Comparison of ENCODE assay signal across 19 mouse cellular contexts in genomic region chr4:41659556-41659955, GRCm38 (mm10). TPM values are rescaled to one million over a fixed set of nuclear protein-coding genes. Genes with fewer than 3 reads are reported as not detected.
DNase-seq lines count a peak whose midpoint lies in the region; ATAC-seq and TF ChIP-seq lines count a peak whose summit lies in the region.
"Had no signal": no experiment of that assay in that cellular context is flagged by ENCODE, and none has a peak within 500 bp of the region (broad histone marks: within the 10 kb centered on the region; RNA-seq: fewer than 3 reads in every experiment).

No protein-coding gene starts in this region.

- ATAC-seq in forebrain, embryonic 12.5 days (ENCODE audit: low FRiP score): no peak
- no peak for ATAC-seq in forebrain, embryonic 16.5 days
- no peak for ATAC-seq in kidney, embryonic 16.5 days (ENCODE audit: low FRiP score, low TSS enrichment)
- ATAC-seq in limb, embryonic 11.5 days (ENCODE audit: insufficient number of reproducible peaks, low FRiP score, low TSS enrichment, low read depth): peak; percentile 44

- peaks cover 68% of the 10 kb centered on the region for H3K4me1 ChIP-seq in forebrain, embryonic 12.5 days
- H3K4me1 ChIP-seq in forebrain, embryonic 16.5 days (replicated peaks; ENCODE audit: control insufficient read depth, insufficient read depth, low read length): peaks cover 17% of the 10 kb centered on the region
- H3K4me1 ChIP-seq in kidney, embryonic 16.5 days (ENCODE audit: insufficient read depth, low read length): peaks cover 46% of the 10 kb centered on the region
- H3K4me1 ChIP-seq in limb, embryonic 11.5 days (ENCODE audit: control insufficient read depth, insufficient read depth, low read length): peaks cover 73% of the 10 kb centered on the region

- H3K4me3 ChIP-seq in forebrain, embryonic 12.5 days (replicated peaks): no peak overlapping the region
- no peak overlapping the region for H3K4me3 ChIP-seq in forebrain, embryonic 16.5 days (replicated peaks; ENCODE audit: low read length)
- H3K4me3 ChIP-seq in kidney, embryonic 16.5 days (ENCODE audit: low read length): no peak overlapping the region
- H3K4me3 ChIP-seq in limb, embryonic 11.5 days (ENCODE audit: low read depth, low read length): no peak overlapping the region
- H3K4me3 ChIP-seq: heart, embryonic 13.5 days; intestine, embryonic 15.5 days; liver, embryonic 12.5 days had no signal

- TF ChIP-seq POLR2A in brain, embryonic 14.5 days (IDR thresholded peaks at IDR 0.05; ENCODE audit: borderline replicate concordance, extremely low read depth, insufficient read depth, insufficient read length, poor library complexity, severe bottlenecking): no peak

- peaks cover 57% of the 10 kb centered on the region for H3K36me3 ChIP-seq in forebrain, embryonic 12.5 days (replicated peaks)
- peaks cover 4% of the 10 kb centered on the region; the same call in 1 of the 2 replicates for H3K36me3 ChIP-seq in forebrain, embryonic 16.5 days (ENCODE audit: control insufficient read depth, insufficient read depth)
- H3K36me3 ChIP-seq in kidney, embryonic 16.5 days (ENCODE audit: insufficient read depth, low read length): no peaks in the 10 kb centered on the region
- H3K36me3 ChIP-seq in limb, embryonic 11.5 days (ENCODE audit: control insufficient read depth, insufficient read depth, low read length): no peaks in the 10 kb centered on the region
- H3K36me3 ChIP-seq: heart, embryonic 13.5 days; intestine, embryonic 15.5 days; liver, embryonic 12.5 days had no signal

- H3K27ac ChIP-seq in forebrain, embryonic 12.5 days: 0 out of 2 replicates have a peak overlapping the region, but pooled peaks have one; percentile 53
- H3K27ac ChIP-seq in forebrain, embryonic 16.5 days (ENCODE audit: low read length): no peak overlapping the region
- H3K27ac ChIP-seq in kidney, embryonic 16.5 days (ENCODE audit: low read length): peak overlapping the region; percentile 67
- H3K27ac ChIP-seq in limb, embryonic 11.5 days (replicated peaks; ENCODE audit: low read depth, low read length): peak overlapping the region; percentile 77; the same call in 1 of the 2 replicates
- H3K27ac ChIP-seq: heart, embryonic 13.5 days; intestine, embryonic 15.5 days; liver, embryonic 12.5 days; macrophage had no signal

- peaks cover 18% of the 10 kb centered on the region for H3K27me3 ChIP-seq in forebrain, embryonic 12.5 days
- no peaks in the 10 kb centered on the region for H3K27me3 ChIP-seq in forebrain, embryonic 16.5 days (replicated peaks; ENCODE audit: control insufficient read depth, insufficient read depth, low read length)
- H3K27me3 ChIP-seq in kidney, embryonic 16.5 days (ENCODE audit: insufficient read depth, low read length): 0 out of 2 replicates have a peak, but pooled peaks cover 6% of the 10 kb centered on the region
- H3K27me3 ChIP-seq in limb, embryonic 11.5 days (ENCODE audit: control insufficient read depth, insufficient read depth, low read length): peaks cover 29% of the 10 kb centered on the region

- no peak overlapping the region for H3K4me2 ChIP-seq in forebrain, embryonic 12.5 days
- H3K4me2 ChIP-seq in forebrain, embryonic 16.5 days (ENCODE audit: low read length): no peak overlapping the region
- H3K4me2 ChIP-seq in kidney, embryonic 16.5 days (replicated peaks; ENCODE audit: low read depth, low read length): no peak overlapping the region
- H3K4me2 ChIP-seq in limb, embryonic 11.5 days (ENCODE audit: low read depth, severe bottlenecking): peak overlapping the region; percentile 7; the same call in 1 of the 2 replicates
- H3K4me2 ChIP-seq: lung, embryonic 14.5 days had no signal

- 53% methylated on average over 13 of the region's 13 CpGs for WGBS in forebrain, embryonic 12.5 days
- WGBS in forebrain, embryonic 16.5 days: 45% methylated on average over 13 of the region's 13 CpGs
- 42% methylated on average over 12 of the region's 13 CpGs for whole genome bisulfite sequencing in kidney, embryonic 16.5 days
- 5% methylated on average over 13 of the region's 13 CpGs for WGBS in limb, embryonic 11.5 days

- H3K9me3 ChIP-seq in forebrain, embryonic 12.5 days: no peaks in the 10 kb centered on the region
- no peaks in the 10 kb centered on the region for H3K9me3 ChIP-seq in forebrain, embryonic 16.5 days (ENCODE audit: control insufficient read depth, low read length)
- H3K9me3 ChIP-seq in kidney, embryonic 16.5 days (ENCODE audit: low read length): no peaks in the 10 kb centered on the region
- no peaks in the 10 kb centered on the region for H3K9me3 ChIP-seq in limb, embryonic 11.5 days (ENCODE audit: control insufficient read depth, low read length)
- H3K9me3 ChIP-seq: heart, embryonic 13.5 days; intestine, embryonic 15.5 days; liver, embryonic 12.5 days had no signal

- DNase-seq in kidney, postnatal 25 days: no peak
- peak; percentile 45 for DNase-seq in brain, embryonic 14.5 days (ENCODE audit: low read depth)
- peak; percentile 92 for DNase-seq in limb, embryonic 11.5 days (ENCODE audit: low spot score)
- no peak for DNase-seq in gastrocnemius, postnatal 14 days
- no peak for DNase-seq in natural killer cell, adult 2 months (ENCODE audit: low spot score in 2 of 2)
- DNase-seq: cerebellum, adult 11 months; cerebellum, postnatal 14 days; heart, postnatal 36 days; lung, embryonic 14.5 days; thymus, postnatal 36 days had no signal

- no peak for TF ChIP-seq CTCF in brain, embryonic 14.5 days (IDR thresholded peaks at IDR 0.05; ENCODE audit: borderline replicate concordance, extremely low read depth, insufficient read depth, insufficient read length)

- intact Hi-C loops in gastrocnemius, postnatal 14 days (cut with DNase I; ENCODE audit: low total_unique reads): loop anchor here (5.0 kb wide), 1 partner anchor 48 kb away; no protein-coding TSS in a partner anchor

- H3K9ac ChIP-seq in forebrain, embryonic 12.5 days: peak overlapping the region; percentile 42
- no peak overlapping the region for H3K9ac ChIP-seq in forebrain, embryonic 16.5 days (replicated peaks; ENCODE audit: low read depth, low read length)
- no peak overlapping the region for H3K9ac ChIP-seq in kidney, embryonic 16.5 days (replicated peaks; ENCODE audit: low read length)
- no peak overlapping the region for H3K9ac ChIP-seq in limb, embryonic 11.5 days (ENCODE audit: low read length)
- H3K9ac ChIP-seq: intestine, embryonic 15.5 days; liver, embryonic 12.5 days; lung, embryonic 14.5 days had no signal

RNA-seq across cellular contexts. Expression of gene Enho, which starts 19.4 kb away (rescaled TPM):
- polyA plus RNA-seq in forebrain, embryonic 12.5 days (2016; fragmentation: Nextera tagmentation; extraction: Ambion mirVana): 43.2 and 44.7 TPM in 2 replicates
- 51.5 and 68.4 TPM in 2 replicates for polyA plus RNA-seq in forebrain, embryonic 16.5 days (2015; fragmentation: Nextera tagmentation; extraction: Ambion mirVana)
- polyA plus RNA-seq in kidney, embryonic 16.5 days (2015; fragmentation: Nextera tagmentation; extraction: Ambion mirVana): 18.9 and 23.5 TPM in 2 replicates
- polyA plus RNA-seq in brain, embryonic 14.5 days (2012; rRNA removed): 124 and 147 TPM in 2 replicates
- 20.8 and 22.5 TPM in 2 replicates for polyA plus RNA-seq in limb, embryonic 11.5 days (2014; fragmentation: Nextera tagmentation; extraction: Ambion mirVana)
- total RNA-seq in gastrocnemius, postnatal 14 days (2021): 1 to 10 TPM; 6.7 to 9.9 TPM
- total RNA-seq: monocyte, adult 5-6 weeks had no signal

RNA-seq across cellular contexts. Expression of gene Cntfr, which starts 37.3 kb away (rescaled TPM):
- polyA plus RNA-seq in forebrain, embryonic 12.5 days (2016; fragmentation: Nextera tagmentation; extraction: Ambion mirVana): 21.9 and 28.3 TPM in 2 replicates
- polyA plus RNA-seq in forebrain, embryonic 16.5 days (2015; fragmentation: Nextera tagmentation; extraction: Ambion mirVana): 12.3 and 16.7 TPM in 2 replicates
- 18.8 and 22.8 TPM in 2 replicates for polyA plus RNA-seq in kidney, embryonic 16.5 days (2015; fragmentation: Nextera tagmentation; extraction: Ambion mirVana)
- polyA plus RNA-seq in brain, embryonic 14.5 days (2012; rRNA removed): 62.2 and 109 TPM in 2 replicates
- 5.6 and 9.2 TPM in 2 replicates for polyA plus RNA-seq in limb, embryonic 11.5 days (2014; fragmentation: Nextera tagmentation; extraction: Ambion mirVana)
- total RNA-seq in gastrocnemius, postnatal 14 days (2021): 10 to 100 TPM; 15.3 to 38.0 TPM
- total RNA-seq: CH12.LX; monocyte, adult 5-6 weeks had no signal
- polyA plus RNA-seq: macrophage had no signal

RNA-seq across cellular contexts. Expression of gene Il11ra1, which starts 40.2 kb away (rescaled TPM):
- polyA plus RNA-seq in forebrain, embryonic 12.5 days (2016; fragmentation: Nextera tagmentation; extraction: Ambion mirVana): 56.6 and 62.1 TPM in 2 replicates
- polyA plus RNA-seq in forebrain, embryonic 16.5 days (2015; fragmentation: Nextera tagmentation; extraction: Ambion mirVana): 28.3 and 29.2 TPM in 2 replicates
- polyA plus RNA-seq in kidney, embryonic 16.5 days (2015; fragmentation: Nextera tagmentation; extraction: Ambion mirVana): 168 and 184 TPM in 2 replicates
- polyA plus RNA-seq in brain, embryonic 14.5 days (2012; rRNA removed): 31.3 and 32.5 TPM in 2 replicates
- 202 and 214 TPM in 2 replicates for polyA plus RNA-seq in limb, embryonic 11.5 days (2014; fragmentation: Nextera tagmentation; extraction: Ambion mirVana)
- 10 to 100 TPM; 49.3 to 56.9 TPM for total RNA-seq in gastrocnemius, postnatal 14 days (2021)

RNA-seq across cellular contexts. Expression of gene Rpp25l, which starts 53.8 kb away (rescaled TPM):
- 77.0 and 79.1 TPM in 2 replicates for polyA plus RNA-seq in forebrain, embryonic 12.5 days (2016; fragmentation: Nextera tagmentation; extraction: Ambion mirVana)
- 51.7 and 60.5 TPM in 2 replicates for polyA plus RNA-seq in forebrain, embryonic 16.5 days (2015; fragmentation: Nextera tagmentation; extraction: Ambion mirVana)
- 76.0 and 84.9 TPM in 2 replicates for polyA plus RNA-seq in kidney, embryonic 16.5 days (2015; fragmentation: Nextera tagmentation; extraction: Ambion mirVana)
- 53.9 and 79.7 TPM in 2 replicates for polyA plus RNA-seq in brain, embryonic 14.5 days (2012; rRNA removed)
- 94.2 and 99.3 TPM in 2 replicates for polyA plus RNA-seq in limb, embryonic 11.5 days (2014; fragmentation: Nextera tagmentation; extraction: Ambion mirVana)
- 10 to 100 TPM; 40.3 to 49.9 TPM for total RNA-seq in gastrocnemius, postnatal 14 days (2021)

Comparison
In these comparisons a context has a peak if more than half of its experiments do, and no peak if none do; other contexts are left out.
1. DNase-seq: peak in brain, embryonic 14.5 days (single experiment) and limb, embryonic 11.5 days (single experiment); none in kidney, postnatal 25 days (0 of 2), gastrocnemius, postnatal 14 days (single experiment) and natural killer cell, adult 2 months (0 of 2).